Mouse (Mus musculus) testis, adult 2 months (tissue): ENCODE data around the gene Pdzd8. TPM values are rescaled to one million over a fixed set of nuclear protein-coding genes. Genes with fewer than 3 reads are reported as not detected.

Experiments
- H3K27ac ChIP-seq: fragments of 200-500 bp; 2 replicates; pipeline ENCODE4 v1.5.1; 2012; ENCODE audit warnings: low read depth, low read length; ENCODE audit not compliant: control insufficient read depth, insufficient read depth
- H3K27me3 ChIP-seq: fragments of 200-500 bp; 2 replicates; pipeline ENCODE4 v1.6.1; 2012; ENCODE audit warnings: mild to moderate bottlenecking, low read length, moderate library complexity; ENCODE audit not compliant: control insufficient read depth, insufficient read depth
- H3K36me3 ChIP-seq: fragments of 200-500 bp; 2 replicates; pipeline ENCODE4 v1.6.1; 2012; ENCODE audit warnings: mild to moderate bottlenecking, low read length; ENCODE audit not compliant: control insufficient read depth, insufficient read depth
- H3K4me1 ChIP-seq: fragments of 200-500 bp; 2 replicates; pipeline ENCODE4 v1.6.1; 2012; ENCODE audit warnings: low read length; ENCODE audit not compliant: control insufficient read depth, insufficient read depth
- H3K4me3 ChIP-seq: fragments of 200-500 bp; 2 replicates; pipeline ENCODE4 v1.5.1; 2012; ENCODE audit warnings: low read depth, mild to moderate bottlenecking, low read length, moderate library complexity, mixed read lengths; ENCODE audit not compliant: control insufficient read depth
- CTCF ChIP-seq: fragments of 200-500 bp; IDR thresholded peaks from 2 replicates; pipeline ENCODE4 v1.5.1; 2012; ENCODE audit warnings: low read depth, mild to moderate bottlenecking, inconsistent platforms, low read length, moderate library complexity; ENCODE audit not compliant: control insufficient read depth, insufficient read depth, insufficient replicate concordance
- POLR2A ChIP-seq: fragments of 200-500 bp; IDR thresholded peaks from 2 replicates; pipeline ENCODE4 v1.6.1; 2012; ENCODE audit warnings: low read depth, mild to moderate bottlenecking, inconsistent platforms, low read length, moderate library complexity; ENCODE audit not compliant: control insufficient read depth
- polyA plus RNA-seq: library from polyadenylated mRNA; depleted of rRNA; stranded (reverse); fragments of >200 nt; gene quantifications from 2 replicates; pipeline ENCODE4 v1.2.3, GENCODE M21; 2012; rRNA removed

Gene Pdzd8
- polyA plus RNA-seq, 1 experiment: 41.8 TPM

DNA sequence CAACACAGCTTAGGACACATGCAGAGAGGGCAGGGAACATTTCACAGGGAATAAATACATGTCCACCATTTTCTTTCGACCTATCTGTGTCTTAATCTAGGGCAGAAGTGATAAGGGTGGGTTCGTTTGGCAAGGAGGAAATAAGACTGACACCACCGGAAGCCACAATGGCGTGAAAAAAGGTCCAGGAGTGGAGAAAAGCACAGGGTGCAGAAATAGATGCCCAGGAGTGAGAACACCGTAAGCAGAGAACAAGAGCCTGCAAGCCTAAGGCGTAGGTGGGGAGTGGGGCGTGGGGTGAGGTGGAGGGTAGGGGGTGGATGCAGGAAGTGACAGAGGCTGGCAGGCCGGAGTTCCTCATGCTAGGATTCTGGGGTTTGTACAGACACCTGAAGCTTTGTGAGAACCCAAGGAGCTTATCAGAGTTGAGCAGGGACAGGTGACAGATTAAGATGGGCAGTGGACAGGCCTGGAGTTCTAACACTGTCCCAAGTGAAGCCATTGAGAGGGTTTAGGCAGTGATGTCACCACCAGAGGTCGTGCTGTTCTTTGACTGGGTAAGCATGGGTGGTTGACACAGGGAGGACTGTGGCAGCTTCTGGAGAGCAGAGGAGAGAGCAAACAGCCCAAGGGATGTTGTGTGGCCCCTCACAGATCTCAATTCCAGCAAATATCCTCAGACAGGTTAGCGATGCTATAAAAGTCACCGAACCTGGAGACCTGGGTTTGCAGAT is 96.9 kb downstream of the Pdzd8 start:
- no peaks in the 10 kb centered on the region for H3K4me1 ChIP-seq
- TF ChIP-seq CTCF: no peak
- TF ChIP-seq POLR2A: no peak
- no peaks in the 10 kb centered on the region for H3K36me3 ChIP-seq
- no peak overlapping the region for H3K27ac ChIP-seq
- H3K4me3 ChIP-seq: no peak overlapping the region
- H3K27me3 ChIP-seq: no peaks in the 10 kb centered on the region

DNA sequence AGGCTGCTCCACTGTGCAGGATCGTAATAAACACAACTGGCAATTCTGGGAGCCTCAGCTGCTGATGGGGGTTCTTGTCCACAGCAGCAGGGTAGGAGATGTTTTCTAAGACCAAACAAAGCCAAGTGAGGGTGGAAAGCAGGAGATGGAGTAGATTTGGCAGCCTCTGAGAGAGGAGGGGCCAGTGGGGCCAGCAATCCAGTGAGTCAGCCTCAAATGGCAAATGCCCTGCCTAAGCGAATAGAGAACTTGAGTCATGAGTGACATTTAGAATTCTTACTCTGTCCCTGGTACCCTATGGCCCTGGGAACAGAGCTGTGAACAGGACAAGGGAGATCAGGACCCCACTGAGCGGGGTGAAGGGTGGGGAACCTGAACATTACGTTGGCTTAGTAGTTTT is 97.4 kb downstream of the Pdzd8 start:
- Histone ChIP-seq H3K27ac (no peak overlapping the region), H3K4me1 (no peaks in the 10 kb centered on the region), H3K4me3 (no peak overlapping the region), H3K36me3 (no peaks in the 10 kb centered on the region), H3K27me3 (no peaks in the 10 kb centered on the region)
- no peak for TF ChIP-seq POLR2A
- TF ChIP-seq CTCF: no peak

Other genes with a start within 250 kb of the Pdzd8 start
- 0.33 and 0.60 TPM in 2 replicates for gene Vax1, start 175.7 kb downstream of the Pdzd8 start, polyA plus RNA-seq
- 0.04 and 0.05 TPM in 2 replicates for gene Kcnk18, start 126.6 kb downstream of the Pdzd8 start, polyA plus RNA-seq
- gene Slc18a2, start 84.9 kb downstream of the Pdzd8 start, polyA plus RNA-seq: 0.35 and 0.47 TPM in 2 replicates
- gene Rps12-ps3, start 23.5 kb downstream of the Pdzd8 start, polyA plus RNA-seq: 708 and 907 TPM in 2 replicates
- 1.7 and 2.6 TPM in 2 replicates for gene Emx2, start 112.6 kb upstream of the Pdzd8 start, polyA plus RNA-seq